Mouse (Mus musculus) cerebellum, adult 2 months (tissue): ENCODE results near the gene Zdhhc21.

ENCODE experiments used
- CTCF ChIP-seq: fragments of 200-500 bp; IDR thresholded peaks from 2 replicates; pipeline ENCODE4 v1.5.1; 2011; ENCODE audit warnings: low read depth, mild to moderate bottlenecking, control low read depth, low read length, moderate library complexity, borderline replicate concordance; ENCODE audit not compliant: insufficient read depth
- POLR2A ChIP-seq: fragments of 200-500 bp; IDR thresholded peaks from 2 replicates; pipeline ENCODE4 v1.6.1; 2011; ENCODE audit warnings: low read length, control low read depth, borderline replicate concordance; ENCODE audit not compliant: insufficient read depth

DNA sequence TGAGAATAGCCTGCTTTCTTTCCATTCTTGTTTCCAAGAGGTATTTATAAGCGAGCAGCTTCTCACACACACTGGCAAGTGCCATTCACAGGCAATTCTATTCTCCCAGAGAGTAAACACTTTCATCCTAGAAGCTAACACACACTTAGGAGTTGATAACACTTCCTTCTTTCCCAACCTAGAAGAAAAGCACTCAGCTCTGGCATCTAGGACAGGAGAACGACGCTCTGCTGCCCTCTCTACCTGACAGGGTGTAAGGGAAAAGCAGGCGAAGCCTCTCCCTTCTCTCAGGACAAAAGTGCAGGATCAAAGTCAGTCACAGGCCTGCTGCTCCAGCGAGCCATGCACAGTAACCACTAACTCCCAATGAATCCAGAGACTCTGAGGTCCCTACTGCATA, 30.3 kb downstream of the Zdhhc21 start:
- no peak for TF ChIP-seq CTCF
- TF ChIP-seq POLR2A = no peak
